Mouse (Mus musculus) heart, adult 18-20 months (tissue): Measurements from ENCODE around the gene Rngtt. TPM values are rescaled to one million over a fixed set of nuclear protein-coding genes. Genes with fewer than 3 reads are reported as not detected.

Source experiments
- DNase-seq, 2 experiments: peaks; one replicate each; pipeline ENCODE4 v3.0.0; 2021 to 2022; ENCODE audit warnings: mixed read lengths in 1 of 2
- microRNA-seq, 2 experiments: library from miRNA; unstranded; fragments of <30 nt; microRNA quantifications; one replicate each; pipeline ENCODE4 v1.2.0; 2022
- total RNA-seq, 2 experiments: library from RNA; stranded (reverse); gene quantifications; 2 replicates each; pipeline ENCODE4 v1.2.3; 2021

Gene Rngtt
- total RNA-seq, 2 experiments from 2014 or later: 10.0 to 11.1 TPM

DNA sequence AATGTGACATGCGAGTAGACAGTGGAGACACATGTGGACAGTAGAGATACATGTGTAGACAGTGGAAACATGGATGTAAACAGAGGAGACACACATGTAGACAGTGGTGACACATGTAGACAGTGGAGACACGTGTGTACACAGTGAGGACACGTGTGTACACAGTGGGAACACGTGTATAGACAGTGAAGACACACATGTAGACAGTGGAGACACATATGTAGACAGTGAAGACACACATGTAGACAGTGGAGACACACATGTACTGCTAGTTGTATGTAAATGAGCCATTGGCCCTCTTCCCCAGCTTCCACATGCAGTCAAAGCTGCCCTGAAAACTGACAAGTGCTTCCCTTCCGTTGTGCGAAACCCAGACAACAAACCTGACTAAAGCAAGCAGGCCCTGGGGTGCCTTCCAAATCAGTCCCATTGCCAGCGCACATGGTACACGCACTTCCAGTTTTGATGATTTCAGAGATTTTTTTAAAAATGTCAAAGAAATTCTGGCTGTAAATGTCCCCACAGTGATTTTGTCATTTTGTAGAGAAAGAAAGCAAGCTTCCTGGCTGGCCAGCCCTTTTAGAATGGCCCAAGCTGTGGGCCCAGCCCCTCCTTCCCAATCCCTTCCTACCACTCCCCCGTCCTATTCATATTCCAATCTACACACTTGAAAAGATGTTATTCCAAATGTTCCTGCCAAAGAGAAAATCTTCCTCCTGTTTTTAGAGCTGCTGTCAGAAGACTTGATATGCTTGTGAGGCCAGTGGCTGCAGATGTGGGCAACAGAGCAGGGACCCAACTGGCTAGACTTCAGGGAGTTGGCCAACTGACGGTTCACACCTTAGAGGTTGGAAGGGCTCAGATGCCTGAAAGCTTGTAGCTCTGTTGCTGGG is 204.2 kb downstream of the Rngtt start:
- no peak for DNase-seq

DNA sequence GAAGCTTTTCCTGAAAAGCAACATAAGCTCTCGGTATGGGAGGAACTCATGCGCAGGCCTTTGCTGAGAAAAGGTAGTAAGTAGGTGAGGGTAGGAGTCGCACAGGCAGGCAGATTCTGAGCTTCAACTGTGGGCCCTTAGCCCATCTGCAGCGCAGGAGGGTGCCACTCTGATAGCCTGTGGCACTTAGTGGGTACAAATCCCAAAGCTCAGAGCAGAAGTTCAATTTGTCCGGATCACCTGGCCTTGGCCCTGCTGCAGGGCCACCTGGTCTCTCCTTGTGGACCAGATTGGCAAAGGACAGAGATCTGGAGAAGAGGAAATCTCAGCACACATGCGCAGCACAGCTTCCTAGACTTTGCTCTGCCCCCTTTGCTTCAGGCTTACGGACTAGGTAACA is 210.1 kb downstream of the Rngtt start:
- DNase-seq: no peak

DNA sequence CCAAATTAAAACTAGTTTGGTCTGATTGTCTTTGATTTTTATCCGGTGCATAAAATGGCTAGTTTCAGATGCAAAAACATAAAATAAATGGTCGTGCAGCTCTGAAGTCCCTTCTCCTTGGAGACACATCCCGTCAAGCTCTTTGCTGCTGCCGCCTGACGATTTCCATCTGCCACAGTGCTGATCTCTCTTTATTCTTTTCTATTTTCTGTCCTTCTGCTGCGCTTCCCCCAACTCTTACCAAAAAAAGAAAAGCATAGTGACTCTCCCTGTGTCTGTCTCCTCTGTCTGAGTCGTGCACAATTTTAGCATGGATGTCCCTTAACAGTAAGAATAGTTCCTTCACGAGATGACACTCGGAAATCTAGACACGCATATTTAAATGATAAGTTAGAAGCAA is 210.8 kb downstream of the Rngtt start:
- DNase-seq: no peak

DNA sequence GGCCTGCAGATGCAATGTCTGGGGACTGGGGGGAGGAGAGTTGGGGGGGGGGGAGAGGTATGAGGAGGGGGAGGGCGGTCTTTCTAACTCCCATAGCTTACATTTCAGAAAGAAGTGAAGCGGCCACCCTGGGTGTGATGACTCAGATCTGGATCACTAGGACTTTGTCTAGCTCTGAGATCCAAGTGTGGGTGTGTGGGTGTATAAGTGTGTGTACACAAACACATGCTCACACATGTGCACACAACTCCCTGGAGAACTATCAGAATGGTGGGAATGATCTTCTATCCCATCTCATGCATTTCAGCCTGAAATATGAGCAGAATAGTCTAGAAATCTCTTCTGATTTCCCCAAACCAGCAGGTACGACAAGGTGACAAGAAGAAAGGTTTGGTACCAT is 213.7 kb downstream of the Rngtt start:
- no peak for DNase-seq

- DNase-seq: peak; percentile 48 to 53
Measured at GRCm38 (mm10) chr4:33524481-33525141, 214.5 kb downstream of the Rngtt start.

- no peak for DNase-seq
Measured at GRCm38 (mm10) chr4:33525272-33525671, 215.2 kb downstream of the Rngtt start.

- DNase-seq: no peak
Measured at GRCm38 (mm10) chr4:33526092-33526491, 216.0 kb downstream of the Rngtt start.

- no peak for DNase-seq
Measured at GRCm38 (mm10) chr4:33526675-33527074, 216.6 kb downstream of the Rngtt start.

- DNase-seq: no peak
Measured at GRCm38 (mm10) chr4:33532596-33532995, 222.5 kb downstream of the Rngtt start.

DNA sequence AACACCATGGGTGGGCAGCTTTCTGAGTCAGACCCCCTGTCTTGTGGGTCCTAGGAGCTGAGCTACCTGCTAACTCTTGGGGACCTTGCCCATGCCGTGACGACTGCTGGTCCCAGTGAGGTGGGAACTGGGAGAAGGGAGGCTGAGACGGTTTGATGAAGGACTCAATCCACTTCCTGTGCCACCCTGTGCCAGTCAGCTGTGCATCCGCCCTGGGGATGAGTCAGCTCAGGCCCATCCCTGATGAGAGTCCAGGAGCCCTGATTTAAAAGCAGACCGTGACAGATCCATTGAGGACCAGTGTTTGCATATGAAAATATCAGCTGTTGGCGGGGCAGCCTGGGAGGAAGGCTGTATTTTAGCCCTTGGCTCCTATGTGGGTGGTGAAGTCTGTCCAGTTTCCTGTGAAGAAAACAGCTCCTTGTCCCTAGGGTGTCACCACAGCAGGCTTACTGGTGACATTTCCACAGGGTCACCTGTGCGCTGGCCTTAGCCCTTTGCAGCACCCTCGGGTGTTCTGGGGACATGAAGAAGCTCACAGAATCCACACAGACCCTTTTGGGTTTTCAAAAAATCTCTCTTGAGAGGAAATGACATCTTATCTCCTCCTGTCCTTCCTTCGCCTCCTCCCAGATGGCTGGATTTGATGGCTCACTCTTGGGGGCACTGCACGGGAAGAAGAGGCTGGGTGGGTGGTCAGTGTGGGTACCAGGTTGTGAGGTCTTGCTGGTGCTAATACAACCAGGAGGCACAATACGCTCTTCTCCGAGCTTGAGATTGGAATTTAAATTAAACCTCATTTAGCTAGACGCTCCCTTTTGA is 234.9 kb downstream of the Rngtt start:
- DNase-seq: no peak

- DNase-seq: peak in 1 of 2 experiments; percentile 20
Measured at GRCm38 (mm10) chr4:33545577-33545879, 235.4 kb downstream of the Rngtt start.

DNA sequence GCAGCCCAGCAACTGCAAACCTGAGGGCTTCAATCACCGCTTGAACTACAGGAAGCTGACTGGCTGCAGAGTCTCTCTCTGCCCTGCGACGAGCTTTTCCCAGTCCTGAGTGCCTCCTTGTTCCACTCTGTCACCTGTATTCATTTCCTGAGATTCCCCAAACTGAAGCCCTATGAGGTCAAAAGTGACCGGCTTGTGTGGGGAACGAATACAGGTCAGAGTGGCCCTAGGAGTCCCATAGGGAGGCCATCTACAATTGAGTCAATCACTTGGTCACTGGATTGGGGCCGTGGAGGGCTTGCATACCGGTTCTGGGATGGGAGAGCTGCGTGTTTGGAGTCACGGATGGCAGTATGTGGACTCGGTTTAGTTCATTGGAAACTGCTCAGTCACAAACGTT is 236.2 kb downstream of the Rngtt start:
- no peak for DNase-seq

- DNase-seq: no peak
Measured at GRCm38 (mm10) chr4:33547315-33547929, 237.3 kb downstream of the Rngtt start.

- no peak for DNase-seq
Measured at GRCm38 (mm10) chr4:33549606-33550005, 239.5 kb downstream of the Rngtt start.

Small RNAs within 50 kb of the gene (microRNA-seq; reads per million reads assigned to microRNA genes)
- gene Mir8118: 0.27 to 0.76 reads per million in 2 experiments

Other genes starting within 250 kb of the Rngtt start
- 1 to 10 TPM; 1.5 to 1.6 TPM for gene Gabrr2, start 247.3 kb upstream of the Rngtt start, total RNA-seq
- under 1 TPM; 0.59 to 0.62 TPM for gene Gabrr1, start 177.8 kb upstream of the Rngtt start, total RNA-seq
- gene Pm20d2, start 120.6 kb upstream of the Rngtt start, total RNA-seq: 10 to 100 TPM; 69.3 to 77.0 TPM
- gene Srsf12, start 101.3 kb upstream of the Rngtt start, total RNA-seq: not detected
- 100 to 1,000 TPM; 160 to 193 TPM for gene Pnrc1, start 20.1 kb upstream of the Rngtt start, total RNA-seq